Mouse (Mus musculus) liver, embryonic 14.5 days (tissue): Measurements from ENCODE around the gene Sf3b4. TPM values are rescaled to one million over a fixed set of nuclear protein-coding genes. Genes with fewer than 3 reads are reported as not detected.

Source experiments
- ATAC-seq: fragments of 200-750 bp; cut with Nextera tagmentation; 2 replicates; pipeline ENCODE4 v1.8.0; 2017; ENCODE audit warnings: moderate number of reproducible peaks, mild to moderate bottlenecking, moderate library complexity; ENCODE audit not compliant: insufficient read depth
- DNase-seq, 3 experiments: peaks; one replicate each; pipeline ENCODE4 v3.0.0-alpha.2; 2012 to 2013; ENCODE audit warnings: low read depth in 3 of 3, low spot score in 3 of 3
- H3K27ac ChIP-seq: fragments of 300-500 bp; sonication (generic); 2 replicates; pipeline ENCODE4 v1.5.1; 2014; ENCODE audit warnings: moderate library complexity, mild to moderate bottlenecking, control low read depth, inconsistent platforms
- H3K27me3 ChIP-seq: fragments of 300-500 bp; sonication (generic); 2 replicates; pipeline ENCODE4 v1.6.1; 2014; ENCODE audit warnings: mild to moderate bottlenecking, low read length, moderate library complexity; ENCODE audit not compliant: control insufficient read depth, insufficient read depth
- H3K36me3 ChIP-seq: fragments of 300-500 bp; sonication (generic); replicated peaks from 2 replicates; pipeline ENCODE4 v1.6.1; 2014; ENCODE audit warnings: low read depth; ENCODE audit not compliant: control insufficient read depth, insufficient read depth
- H3K4me1 ChIP-seq, 2 experiments: fragments of 200-500 bp in 1 of 2; fragments of 300-500 bp in 1 of 2; sonication (generic) in 1 of 2; replicated peaks; 2 replicates each; pipeline ENCODE4 v1.6.1; 2012 to 2014; ENCODE audit warnings: antibody characterized with exemption in 1 of 2, inconsistent platforms in 1 of 2, low read length in 1 of 2; ENCODE audit not compliant: control insufficient read depth in 2 of 2, insufficient read depth in 2 of 2
- H3K4me2 ChIP-seq: fragments of 300-500 bp; sonication (generic); 2 replicates; pipeline ENCODE4 v1.6.1; 2014; ENCODE audit warnings: low read depth, mild to moderate bottlenecking, control low read depth, moderate library complexity
- H3K4me3 ChIP-seq, 2 experiments: fragments of 200-500 bp in 1 of 2; fragments of 300-500 bp in 1 of 2; sonication (generic) in 1 of 2; 2 replicates each; pipeline ENCODE4 v1.5.1; 2012 to 2014; ENCODE audit warnings: low read depth in 2 of 2, low read length in 2 of 2, mild to moderate bottlenecking in 2 of 2, control low read depth in 1 of 2, inconsistent platforms in 1 of 2, moderate library complexity in 1 of 2; ENCODE audit not compliant: insufficient read depth in 1 of 2
- H3K9ac ChIP-seq: fragments of 300-500 bp; sonication (generic); replicated peaks from 2 replicates; pipeline ENCODE4 v1.6.1; 2014; ENCODE audit warnings: mild to moderate bottlenecking, control low read depth, moderate library complexity
- H3K9me3 ChIP-seq: fragments of 300-500 bp; sonication (generic); 2 replicates; pipeline ENCODE4 v1.6.1; 2016; ENCODE audit warnings: low read length, mixed read lengths; ENCODE audit not compliant: control insufficient read depth
- CTCF ChIP-seq: IDR thresholded peaks from 2 replicates; pipeline ENCODE4 v1.5.1; 2016; ENCODE audit warnings: antibody characterized with exemption, low read depth, control low read depth
- EP300 ChIP-seq: IDR thresholded peaks from 2 replicates; pipeline ENCODE4 v1.6.1; 2016; ENCODE audit warnings: antibody characterized with exemption, low read depth
- WGBS: fragments of 180-500 bp; shearing (Covaris S2); extraction: QIAGEN DNeasy Blood & Tissue Kit; methylation state at CpG from one replicate; pipeline ENCODE4 v1.1.7; 2014; ENCODE audit not compliant: insufficient replicate concordance; 5-methylcytosine and 5-hydroxymethylcytosine counted together
- polyA plus RNA-seq, 2 experiments: library from polyadenylated mRNA; depleted of rRNA in 1 of 2; stranded (reverse) in 1 of 2; unstranded in 1 of 2; fragments of >200 nt; fragmentation: Nextera tagmentation in 1 of 2; extraction: Ambion mirVana in 1 of 2; gene quantifications; 2 replicates each; pipeline versions ENCODE4 v1.2.1 to v1.2.3; 2012 to 2014

Gene Sf3b4
- polyA plus RNA-seq, 2 experiments = 48.2 to 75.4 TPM

DNA sequence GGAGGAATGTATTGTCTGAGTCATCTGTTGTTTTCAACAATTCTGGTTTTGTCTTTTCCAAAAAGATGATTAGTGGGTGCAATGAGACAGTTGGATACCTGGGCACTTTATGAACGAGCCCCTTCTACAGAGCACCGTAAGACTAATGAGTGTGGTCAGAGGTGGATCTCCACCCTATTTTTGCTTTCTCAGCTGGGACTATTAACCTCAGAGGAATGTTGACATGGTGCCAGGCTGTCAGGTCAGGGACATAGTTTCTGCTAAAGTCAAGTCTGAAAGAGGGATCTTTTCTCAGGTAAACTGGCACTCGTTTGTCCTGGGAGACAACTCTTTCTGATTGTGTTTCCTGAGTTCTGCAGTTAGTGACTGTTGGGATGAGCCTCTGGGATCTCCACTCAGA is 37.1 kb upstream of the Sf3b4 start:
- 75% methylated on average over 3 of the region's 3 CpGs for WGBS

DNA sequence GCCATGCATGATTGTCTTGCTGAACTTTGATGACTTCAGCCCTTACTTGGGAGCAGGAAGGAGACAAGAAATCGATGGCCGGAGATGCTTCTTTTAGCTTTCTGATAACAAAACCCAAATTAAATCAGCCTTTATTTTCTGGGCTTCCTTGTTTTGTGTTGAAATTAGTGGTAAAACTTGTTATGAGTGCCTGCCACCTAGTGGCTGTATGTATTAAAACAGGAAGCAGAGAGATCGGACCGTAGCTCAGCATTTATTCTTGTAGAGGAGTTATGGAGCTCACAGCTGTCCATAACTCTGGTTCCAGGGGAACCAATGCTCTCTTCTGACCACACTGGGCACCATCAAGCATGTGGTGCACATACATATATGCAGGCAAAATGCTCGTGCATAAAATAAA is 24.2 kb upstream of the Sf3b4 start:
- TF ChIP-seq CTCF = peak; percentile 72
- no peak for TF ChIP-seq EP300
- Histone ChIP-seq H3K9me3 (no peaks in the 10 kb centered on the region), H3K4me1 (no peaks in the 10 kb centered on the region), H3K36me3 (peaks cover 8% of the 10 kb centered on the region), H3K27me3 (no peaks in the 10 kb centered on the region), H3K9ac (no peak overlapping the region), H3K4me3 (no peak overlapping the region), H3K27ac (no peak overlapping the region), H3K4me2 (no peak overlapping the region)
- ATAC-seq (no peak), DNase-seq (peak; percentile 40 to 48 (median 47))
- 5% methylated on average over 5 of the region's 5 CpGs for WGBS

More for the DNA sequence above, 37.1 kb upstream of the Sf3b4 start:
- no peak for DNase-seq
- H3K4me1 ChIP-seq = no peaks in the 10 kb centered on the region
- no peak overlapping the region for H3K9ac ChIP-seq
- ATAC-seq = no peak
- H3K4me2 ChIP-seq = no peak overlapping the region
- H3K27ac ChIP-seq = no peak overlapping the region
- no peak overlapping the region for H3K4me3 ChIP-seq
- H3K27me3 ChIP-seq = no peaks in the 10 kb centered on the region
- no peak for TF ChIP-seq EP300
- no peak for TF ChIP-seq CTCF
- no peaks in the 10 kb centered on the region for H3K9me3 ChIP-seq
- H3K36me3 ChIP-seq = no peaks in the 10 kb centered on the region; the same call in none of the 2 replicates

DNA sequence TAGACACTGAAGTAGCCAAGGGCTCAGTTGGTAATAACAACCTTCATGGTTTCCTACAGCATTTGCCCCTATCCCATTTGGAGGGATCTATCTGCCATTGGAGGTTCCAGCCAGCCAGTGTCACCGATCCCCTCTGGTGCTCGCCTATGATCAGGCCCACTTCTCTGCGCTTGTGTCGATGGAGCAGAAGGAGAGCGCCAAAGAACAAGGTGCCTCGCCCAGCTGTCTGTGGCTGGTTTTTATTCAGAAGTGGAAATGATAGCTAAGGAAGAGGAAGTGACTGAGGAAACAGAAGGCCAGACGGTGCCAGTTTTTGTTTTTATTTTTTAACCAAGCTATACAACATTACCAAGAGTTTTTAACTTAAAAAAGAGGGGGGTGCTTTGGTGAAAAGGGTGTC is 20.3 kb upstream of the Sf3b4 start:
- peaks cover 23% of the 10 kb centered on the region for H3K36me3 ChIP-seq

DNA sequence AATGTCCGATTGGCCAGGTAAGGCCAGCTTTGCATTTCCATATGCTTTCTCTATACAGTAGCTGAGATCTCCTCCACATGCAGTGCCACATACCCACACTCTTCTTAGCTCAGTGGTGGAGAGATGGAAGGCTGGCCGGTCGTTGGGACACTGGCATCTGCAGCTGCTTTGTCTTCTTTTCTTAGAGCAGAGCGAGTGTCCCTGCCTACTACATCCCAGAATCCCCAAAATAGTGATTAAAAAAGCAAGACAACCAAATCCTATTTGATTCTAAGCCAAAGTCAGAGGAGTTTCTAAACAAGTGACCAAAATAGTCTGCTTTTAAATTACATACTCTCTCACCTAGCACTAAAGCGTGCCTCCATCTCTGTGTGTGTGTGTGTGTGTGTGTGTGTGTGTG is 19.5 kb upstream of the Sf3b4 start:
- DNase-seq (no peak), ATAC-seq (no peak)
- WGBS = 87% methylated on average over 5 of the region's 5 CpGs
- H3K27me3 ChIP-seq = no peaks in the 10 kb centered on the region
- TF ChIP-seq CTCF (no peak), EP300 (no peak)
- H3K4me2 ChIP-seq = no peak overlapping the region
- no peak overlapping the region for H3K9ac ChIP-seq
- H3K4me1 ChIP-seq = no peaks in the 10 kb centered on the region
- H3K36me3 ChIP-seq = peaks cover 23% of the 10 kb centered on the region
- no peak overlapping the region for H3K27ac ChIP-seq
- no peaks in the 10 kb centered on the region for H3K9me3 ChIP-seq
- no peak overlapping the region for H3K4me3 ChIP-seq

More for the DNA sequence above, 20.3 kb upstream of the Sf3b4 start:
- Histone ChIP-seq H3K4me1 (no peaks in the 10 kb centered on the region), H3K27me3 (no peaks in the 10 kb centered on the region), H3K9ac (no peak overlapping the region), H3K4me3 (no peak overlapping the region), H3K4me2 (no peak overlapping the region), H3K9me3 (no peaks in the 10 kb centered on the region), H3K27ac (no peak overlapping the region)
- ATAC-seq (no peak), DNase-seq (no peak)
- TF ChIP-seq EP300 (no peak), CTCF (no peak)
- 66% methylated on average over 7 of the region's 7 CpGs for WGBS

DNA sequence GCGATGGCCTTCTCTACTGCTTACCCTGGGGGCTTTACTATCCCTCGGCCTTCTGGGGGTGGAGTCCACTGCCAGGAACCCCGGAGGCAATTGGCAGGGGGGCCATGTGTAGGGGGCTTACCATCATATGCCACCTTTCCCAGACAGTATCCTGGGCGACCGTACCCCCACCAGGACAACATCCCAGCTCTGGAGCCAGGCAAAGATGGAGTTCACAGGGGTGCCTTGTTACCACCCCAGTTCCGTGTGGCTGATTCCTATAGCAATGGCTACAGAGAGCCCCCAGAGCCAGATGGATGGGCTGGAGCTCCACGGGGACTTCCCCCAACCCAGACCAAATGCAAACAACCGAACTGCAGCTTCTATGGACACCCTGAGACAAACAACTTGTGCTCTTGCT is 16.6 kb upstream of the Sf3b4 start:
- Histone ChIP-seq H3K4me1 (peaks cover 0 to 7% of the 10 kb centered on the region in 2 experiments; a peak in 2 of 4 replicates), H3K27me3 (peaks cover 5% of the 10 kb centered on the region; the same call in 1 of the 2 replicates), H3K4me2 (no peak overlapping the region), H3K9me3 (no peaks in the 10 kb centered on the region), H3K4me3 (no peak overlapping the region), H3K36me3 (peaks cover 23% of the 10 kb centered on the region), H3K27ac (no peak overlapping the region), H3K9ac (no peak overlapping the region)
- 80% methylated on average over 8 of the region's 8 CpGs for WGBS
- no peak for TF ChIP-seq EP300
- ATAC-seq = no peak
- DNase-seq = no peak
